Mouse (Mus musculus) gastrocnemius, adult 8-10 months (tissue): ENCODE measurements at regions not wholly inside any gene's neighbourhood (a gene's known extent, or its start where the extent isn't known, plus 50 kb on each side); places are given as distances from the start of the nearest gene placed in this dataset.

ENCODE experiments used
- DNase-seq, 2 experiments: peaks; one replicate each; pipeline ENCODE4 v3.0.0; 2022; ENCODE audit warnings: low spot score in 2 of 2

DNA sequence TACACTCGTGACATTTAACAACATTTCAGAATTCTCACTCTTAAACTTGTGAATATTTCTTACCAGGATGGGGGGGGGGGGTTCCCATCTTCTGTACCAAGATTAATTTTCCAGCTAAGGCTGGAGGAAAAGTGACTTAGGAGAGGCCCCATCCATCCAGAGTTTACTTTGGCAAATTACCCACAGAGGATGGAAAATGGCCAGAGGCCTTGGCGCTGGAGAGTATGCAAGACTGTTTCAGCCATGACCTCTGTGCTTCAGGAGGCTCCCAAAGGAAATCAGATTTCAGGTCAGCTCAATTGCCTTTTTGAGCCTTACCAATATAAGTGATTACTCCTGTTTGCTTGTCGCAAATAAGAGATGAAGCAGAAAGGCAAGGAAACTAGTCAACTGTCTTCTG is 143.4 kb upstream of the F930015N05Rik start:
- peak; percentile 9 to 38 for DNase-seq

DNA sequence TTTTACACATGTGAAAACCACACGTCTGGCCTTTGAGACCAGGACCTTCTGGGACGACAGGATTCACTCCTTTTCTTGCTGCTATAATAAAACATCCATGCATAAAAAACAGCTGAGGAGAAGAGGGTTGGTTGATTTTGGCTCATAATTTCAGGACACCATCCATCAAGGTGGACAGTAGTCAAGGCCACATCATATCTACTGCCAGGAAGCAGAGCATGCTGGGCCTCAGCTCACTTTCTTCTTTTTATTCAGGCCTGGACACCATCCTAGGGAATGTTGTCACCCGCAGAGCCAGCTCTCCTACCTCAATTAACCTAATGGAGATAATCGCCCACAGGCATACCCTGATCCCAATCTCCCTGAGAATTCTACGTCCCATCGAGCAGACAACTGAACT is 149.6 kb upstream of the F930015N05Rik start:
- DNase-seq: no peak

DNA sequence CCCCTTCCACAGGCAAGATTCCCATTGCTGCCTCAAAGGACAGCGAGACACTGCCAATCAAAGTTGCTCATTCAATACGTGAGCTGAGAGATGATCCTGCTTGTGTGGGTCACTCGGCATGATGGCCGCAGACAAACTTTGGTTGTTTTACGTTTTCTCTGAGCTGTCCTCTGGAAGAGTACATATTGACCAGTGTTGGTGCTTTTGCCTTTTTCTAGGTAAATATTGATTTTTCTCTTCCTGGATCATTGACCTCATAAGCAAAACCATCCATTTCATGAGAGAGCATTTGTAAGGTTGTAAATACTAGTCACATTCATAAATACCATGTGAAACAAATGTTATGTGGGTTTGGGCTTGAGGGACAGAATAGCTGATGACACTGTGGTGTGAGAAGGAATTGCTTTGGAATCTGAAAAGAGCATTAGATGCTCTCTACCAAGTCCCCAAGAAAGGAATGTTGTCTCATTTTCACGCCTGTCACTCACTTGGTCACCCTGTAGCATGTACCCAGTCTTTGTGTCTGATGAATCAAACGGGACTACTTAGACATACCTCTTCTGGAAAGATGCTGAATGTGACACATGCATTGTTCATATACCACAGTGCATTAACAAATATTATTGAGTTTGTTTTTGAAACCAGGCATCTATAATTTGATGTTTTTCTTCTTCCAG is 150.7 kb upstream of the F930015N05Rik start:
- DNase-seq: no peak

DNA sequence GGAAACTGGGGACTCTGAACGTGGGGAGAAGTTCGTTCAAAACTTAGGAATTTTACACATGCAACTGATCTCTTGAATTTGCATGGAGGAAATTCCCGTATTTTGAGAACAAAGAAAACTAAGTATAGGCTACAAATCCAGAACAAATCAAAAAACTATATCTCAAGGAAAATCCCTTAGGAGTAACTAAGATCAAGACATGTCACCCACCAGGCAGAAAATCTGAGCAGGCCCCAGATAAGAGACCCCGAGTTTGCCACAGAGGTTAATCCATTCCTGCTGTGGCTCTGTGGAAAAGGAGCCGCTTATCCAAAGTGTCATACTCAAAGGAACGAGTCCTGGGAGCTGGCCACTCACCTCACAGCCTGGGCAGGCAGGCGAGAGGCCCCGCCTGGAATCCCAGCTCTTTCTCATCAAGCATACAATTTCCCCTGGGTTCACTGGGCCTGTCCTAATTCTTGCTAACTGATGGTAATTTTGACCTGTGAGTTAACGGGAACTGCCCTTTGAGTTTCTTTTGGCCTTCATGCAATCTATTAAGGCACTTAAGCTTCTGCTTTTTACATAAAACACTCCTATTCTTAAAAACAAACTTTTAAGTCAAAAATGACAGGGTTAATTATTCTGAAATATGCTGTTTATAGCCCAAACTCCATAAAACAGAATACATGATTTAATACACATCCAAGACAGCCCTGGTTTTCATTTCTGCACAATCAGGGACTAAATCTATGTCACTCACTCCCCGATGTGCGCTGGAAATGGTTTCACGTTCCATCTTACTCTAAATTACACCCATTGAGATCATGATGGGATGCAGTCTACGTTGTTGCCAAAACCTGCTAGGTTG is 151.5 kb upstream of the F930015N05Rik start:
- no peak for DNase-seq

DNA sequence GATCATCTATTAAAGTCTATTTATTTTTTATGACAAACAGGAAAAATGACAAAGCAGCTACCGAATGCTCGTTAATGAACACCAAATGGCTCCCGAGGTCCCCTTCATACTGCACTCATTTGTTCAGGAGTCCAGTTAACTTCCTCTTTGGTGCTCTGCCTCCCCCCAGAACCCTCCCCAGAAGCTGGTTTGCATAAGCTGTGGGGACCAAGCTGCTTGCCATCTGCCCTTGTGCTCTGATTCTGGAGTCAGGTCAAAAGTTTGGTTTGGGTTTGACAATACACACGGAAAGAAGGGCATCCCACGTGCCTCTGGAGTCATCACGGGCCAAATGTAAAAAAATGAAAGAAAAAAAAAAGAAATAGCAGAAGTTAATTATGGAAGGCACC is 152.1 kb upstream of the F930015N05Rik start:
- no peak for DNase-seq

DNA sequence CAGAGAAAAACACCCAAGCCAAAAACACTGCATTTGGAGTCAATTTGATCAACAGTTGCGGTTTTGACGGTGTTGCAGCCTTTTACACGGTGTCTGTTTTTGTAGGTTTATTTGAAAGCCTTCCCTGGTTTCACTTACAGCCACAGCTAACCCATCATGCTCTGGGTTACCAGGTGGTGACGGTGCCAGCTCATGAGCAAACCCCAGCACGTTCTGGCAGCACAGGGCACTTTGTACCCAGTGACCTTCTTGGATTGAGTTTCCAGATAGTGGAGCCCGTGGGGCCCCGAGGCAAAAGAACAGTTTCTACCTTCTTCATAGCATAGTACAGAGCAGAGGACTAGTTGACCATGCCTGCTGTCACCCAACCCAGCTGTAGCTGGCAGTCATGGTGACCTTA is 152.6 kb upstream of the F930015N05Rik start:
- no peak for DNase-seq

DNA sequence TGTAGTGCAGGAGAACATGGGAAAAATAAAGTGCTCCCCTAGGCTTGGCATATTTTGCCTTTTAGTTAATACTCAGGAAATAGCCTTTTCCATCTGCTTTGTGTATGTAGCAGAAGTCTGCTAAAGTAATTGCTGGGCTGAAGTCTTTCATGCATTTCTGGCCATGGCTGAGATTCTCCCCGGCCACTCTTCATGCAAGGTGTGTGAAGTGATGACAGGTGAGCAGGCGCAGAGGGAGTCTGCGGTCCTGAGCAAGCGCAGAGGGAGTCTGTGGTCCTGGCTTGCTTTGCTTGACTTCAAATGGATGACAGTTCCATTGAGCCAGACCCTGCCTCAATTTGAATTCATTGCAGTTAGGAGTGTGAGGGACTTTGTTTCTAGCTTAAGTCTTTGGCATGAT is 153.6 kb upstream of the F930015N05Rik start:
- DNase-seq: no peak

DNA sequence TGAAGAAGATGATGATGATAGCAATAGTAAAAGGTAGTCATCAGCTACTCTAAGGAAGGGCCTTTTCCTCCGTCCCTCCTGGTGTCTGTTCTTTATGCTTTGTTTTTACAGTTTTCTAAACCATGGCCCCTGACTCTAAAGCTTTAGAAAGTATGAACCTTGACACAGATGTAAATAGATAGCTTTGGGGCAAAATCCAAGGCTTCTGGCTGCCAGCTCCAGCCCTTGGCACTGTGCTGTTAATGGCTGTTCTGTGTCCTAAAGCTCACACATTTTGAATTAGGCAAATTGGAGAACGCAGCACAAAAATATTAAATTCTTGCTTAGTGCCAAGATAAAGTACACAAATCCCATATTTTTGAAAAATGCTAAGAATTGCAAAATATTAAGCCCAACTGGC is 155.8 kb upstream of the F930015N05Rik start:
- no peak for DNase-seq

DNA sequence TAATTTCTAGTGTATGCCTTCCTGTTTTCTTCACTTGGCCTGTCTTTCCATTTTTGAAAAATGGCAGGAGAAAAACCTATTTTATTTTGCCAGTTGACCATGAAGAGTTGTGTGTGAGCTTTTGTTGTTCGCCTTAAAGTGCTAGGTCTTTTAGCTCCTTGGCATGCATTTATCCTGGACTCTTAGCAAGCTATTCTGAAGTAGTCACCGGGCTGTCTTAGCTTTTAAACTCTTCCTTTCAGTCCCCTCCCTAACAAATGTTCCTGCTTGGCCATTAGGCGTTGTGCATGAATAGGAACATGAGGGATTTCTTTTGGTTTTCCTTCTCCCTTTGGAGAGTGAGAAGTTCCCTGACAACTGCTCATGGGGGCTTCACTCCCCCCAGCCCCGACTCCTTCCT is 160.9 kb upstream of the F930015N05Rik start:
- no peak for DNase-seq

DNA sequence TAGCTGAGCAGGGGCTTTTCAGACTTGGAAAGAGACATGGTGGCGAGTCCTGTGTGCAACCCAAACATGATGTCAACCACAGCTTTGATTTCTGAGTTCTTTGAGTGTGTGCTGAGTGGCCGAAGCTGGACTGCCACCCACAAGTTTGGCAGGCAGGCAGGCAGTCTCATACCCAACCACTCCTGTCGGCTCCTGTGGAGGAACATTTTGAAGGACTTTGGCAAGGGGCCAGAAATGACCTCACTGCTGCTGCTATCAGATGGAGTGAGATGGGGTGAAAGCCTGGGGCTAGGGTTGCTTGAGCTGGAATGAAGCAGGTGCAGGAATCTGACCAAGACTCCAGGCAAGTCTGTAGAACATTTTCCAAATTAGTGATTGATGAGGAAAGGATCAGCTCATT is 162.7 kb upstream of the F930015N05Rik start:
- DNase-seq: peak; percentile 8

DNA sequence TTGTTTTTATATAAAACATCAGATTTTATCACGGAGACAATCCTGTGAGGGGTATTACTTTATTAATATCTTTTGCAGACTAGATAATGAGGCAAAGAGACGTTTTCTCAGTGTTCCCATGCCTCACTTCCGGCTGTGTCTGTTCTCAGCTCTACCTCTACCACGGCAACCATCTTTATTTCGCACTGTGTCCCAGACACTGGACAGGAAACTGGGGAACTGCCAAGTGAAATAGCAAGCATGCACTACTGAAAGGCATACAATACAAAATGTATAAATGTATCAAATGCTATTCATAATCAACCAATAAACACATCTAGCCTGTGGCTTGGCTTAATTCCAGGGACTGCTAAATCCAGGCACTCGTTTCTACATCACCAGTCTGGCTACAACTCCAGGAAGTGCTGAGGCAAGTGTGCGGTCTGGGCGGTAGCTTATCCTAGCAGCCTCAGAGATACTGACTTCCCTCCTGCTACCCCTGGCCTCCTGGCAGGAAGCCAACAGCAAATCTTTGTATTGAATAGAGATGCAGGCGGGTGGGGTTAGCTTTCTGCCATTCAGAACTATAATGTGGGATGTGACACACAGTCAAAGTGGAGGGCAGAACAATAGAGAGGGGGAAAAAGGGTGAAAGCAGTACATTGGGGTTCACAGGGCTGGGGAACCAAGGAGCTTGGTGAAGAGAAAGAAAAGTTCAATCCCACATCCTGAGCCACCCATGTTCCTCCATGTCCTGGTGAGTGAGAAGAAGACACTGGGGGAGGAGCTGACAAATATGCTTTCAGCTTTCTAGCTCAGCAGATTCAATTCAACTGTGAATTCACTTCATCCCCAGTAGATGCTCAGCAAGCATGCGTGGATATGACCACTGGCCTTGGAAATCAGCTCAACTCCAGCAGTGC is 164.0 kb upstream of the F930015N05Rik start:
- no peak for DNase-seq

DNA sequence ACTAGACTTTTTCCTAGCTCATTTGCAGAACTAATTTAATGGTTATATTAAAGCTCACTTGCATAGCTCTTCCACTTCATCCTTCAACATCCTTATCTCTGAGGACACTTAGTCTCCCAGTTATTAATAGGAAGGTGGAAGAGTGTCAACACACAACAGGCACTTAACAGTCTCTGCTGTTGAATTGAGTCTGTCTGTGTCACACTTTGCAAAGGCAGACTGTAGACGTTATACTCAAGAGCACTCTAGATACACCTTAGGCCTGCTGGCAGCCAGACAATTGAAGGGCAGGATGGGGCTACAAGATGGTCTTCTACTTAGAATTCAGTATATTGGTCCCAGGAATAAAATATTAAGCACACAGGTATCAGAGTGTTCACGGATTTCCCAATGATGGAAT is 172.6 kb upstream of the F930015N05Rik start:
- DNase-seq: no peak

DNA sequence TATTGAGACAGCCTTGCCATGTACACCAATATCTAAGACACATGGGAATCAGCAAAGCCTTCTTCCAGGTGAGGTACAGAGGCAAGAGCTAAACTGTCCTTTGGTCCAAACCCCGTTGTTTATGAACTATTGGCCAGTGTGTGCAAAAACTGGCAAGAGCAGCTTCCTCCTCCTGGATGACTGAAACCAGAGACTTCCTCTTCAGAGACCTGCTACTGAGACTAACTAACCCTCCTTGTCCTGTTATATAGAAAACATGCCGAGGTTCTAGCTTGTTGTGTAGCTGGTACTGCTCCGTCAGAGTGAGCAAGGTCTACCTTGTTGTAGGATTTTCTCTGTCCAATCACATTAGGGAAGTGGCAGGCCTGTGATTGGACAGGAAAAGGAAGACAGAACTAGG is 174.3 kb upstream of the F930015N05Rik start:
- DNase-seq: no peak

DNA sequence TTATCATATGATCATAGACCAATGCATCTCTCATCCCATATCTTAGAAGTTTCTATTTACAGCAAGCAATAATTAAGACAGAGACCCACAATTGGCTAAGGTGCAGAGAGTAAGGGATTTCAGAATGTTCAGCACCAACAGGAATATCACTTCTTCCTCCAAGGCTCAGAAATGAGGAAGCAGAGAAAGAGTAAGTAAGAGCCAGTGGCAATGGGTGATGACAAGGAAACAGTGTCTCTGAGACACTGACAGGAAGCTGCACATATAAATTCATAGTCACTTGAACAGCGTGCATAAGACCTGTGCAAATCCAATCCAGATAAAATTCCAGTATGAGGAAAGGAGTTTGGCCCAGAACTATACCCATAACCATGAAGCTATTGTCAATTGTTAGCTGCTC is 178.7 kb upstream of the F930015N05Rik start:
- DNase-seq: no peak

DNA sequence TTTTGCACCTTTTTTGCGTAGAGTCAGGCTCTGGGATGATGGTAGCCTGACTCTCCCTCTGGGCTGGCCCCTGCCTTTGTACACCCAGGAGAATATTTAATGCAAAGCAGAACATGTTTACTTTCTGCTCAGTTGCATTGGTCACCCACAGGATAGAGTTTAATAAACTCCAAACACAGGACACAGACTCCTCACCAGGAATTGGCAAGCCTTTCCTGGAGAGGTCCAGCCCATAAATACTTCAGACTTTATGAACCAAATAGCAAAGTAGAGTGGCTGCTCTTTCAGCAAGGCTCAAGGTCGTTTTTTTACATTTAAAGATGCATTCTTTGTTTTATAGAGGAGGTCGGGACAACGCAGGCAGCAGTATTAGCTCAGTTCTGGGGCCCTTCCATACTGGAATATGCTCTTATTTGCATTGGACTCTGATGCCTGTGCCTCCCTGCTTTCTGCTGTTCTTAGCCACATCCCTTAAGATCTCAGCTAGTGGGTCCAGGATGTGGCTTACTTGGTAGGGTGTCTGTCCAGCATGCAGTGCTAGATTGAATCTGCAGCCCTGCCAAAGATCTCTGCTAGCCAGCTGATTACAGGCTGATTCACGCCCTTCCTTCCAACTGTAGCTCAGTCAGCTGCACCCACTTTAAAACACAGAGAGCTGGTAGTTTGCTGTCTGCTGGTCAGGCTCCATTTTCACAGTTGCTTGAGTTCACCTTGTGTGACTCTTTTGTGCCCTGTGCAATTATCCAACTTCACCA is 182.4 kb upstream of the F930015N05Rik start:
- peak in 1 of 2 experiments; percentile 9 for DNase-seq

DNA sequence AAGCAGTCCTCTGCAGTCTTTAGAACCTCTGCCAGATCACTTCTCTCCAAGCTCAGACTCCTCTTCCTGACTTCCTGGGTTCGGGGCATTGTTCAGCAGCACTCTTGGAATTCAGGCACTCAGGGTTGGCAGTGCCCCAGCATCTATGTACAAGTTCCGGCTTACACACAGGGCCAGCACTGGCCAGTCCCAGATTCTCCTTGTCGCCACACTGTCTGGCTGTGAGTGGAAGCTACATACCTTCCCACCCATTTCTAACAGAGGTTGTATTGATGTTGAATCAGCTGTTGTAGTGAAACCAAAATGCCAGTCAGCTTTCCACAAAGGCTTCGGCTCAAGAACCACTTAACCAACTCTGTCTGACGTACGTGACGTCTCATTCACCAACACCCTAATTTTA is 190.7 kb upstream of the F930015N05Rik start:
- DNase-seq: no peak

DNA sequence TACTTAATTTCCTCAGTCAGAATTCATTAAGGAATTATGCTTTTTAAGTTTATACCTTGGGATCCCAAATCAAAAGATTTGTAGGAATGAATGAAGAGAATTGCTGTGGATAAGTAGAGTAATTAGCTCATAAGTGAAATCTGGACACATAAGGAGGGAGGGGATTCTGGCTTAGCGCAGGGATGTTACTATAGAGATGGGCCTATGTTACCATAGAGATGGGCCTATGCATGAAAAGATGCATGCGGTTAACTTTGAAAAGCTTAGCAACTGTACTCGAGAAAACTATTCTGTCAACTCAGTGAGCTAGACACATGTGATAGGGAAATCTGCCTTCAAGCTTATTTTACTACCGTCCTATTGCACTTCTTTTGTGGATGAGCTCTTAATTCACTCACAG is 204.5 kb upstream of the F930015N05Rik start:
- no peak for DNase-seq

DNA sequence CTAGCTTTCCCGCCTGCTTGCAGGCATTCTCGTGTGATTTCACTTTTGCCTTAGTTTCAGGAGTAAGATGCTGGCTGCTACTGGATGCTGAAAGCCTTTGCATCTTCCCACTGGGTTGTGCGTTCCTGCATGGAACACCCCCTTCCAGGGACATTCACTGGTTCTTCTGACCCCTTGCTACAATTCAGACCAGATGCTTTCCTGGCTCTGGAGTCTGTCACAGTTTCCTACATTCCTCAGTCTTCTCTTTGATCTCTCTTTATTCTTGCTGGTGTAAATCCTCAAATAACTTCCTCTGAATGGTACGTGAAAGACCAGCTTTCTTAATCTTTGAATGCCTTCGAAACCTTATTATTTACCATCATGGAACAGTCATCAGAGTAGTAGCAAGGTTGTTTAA is 206.7 kb upstream of the F930015N05Rik start:
- no peak for DNase-seq

DNA sequence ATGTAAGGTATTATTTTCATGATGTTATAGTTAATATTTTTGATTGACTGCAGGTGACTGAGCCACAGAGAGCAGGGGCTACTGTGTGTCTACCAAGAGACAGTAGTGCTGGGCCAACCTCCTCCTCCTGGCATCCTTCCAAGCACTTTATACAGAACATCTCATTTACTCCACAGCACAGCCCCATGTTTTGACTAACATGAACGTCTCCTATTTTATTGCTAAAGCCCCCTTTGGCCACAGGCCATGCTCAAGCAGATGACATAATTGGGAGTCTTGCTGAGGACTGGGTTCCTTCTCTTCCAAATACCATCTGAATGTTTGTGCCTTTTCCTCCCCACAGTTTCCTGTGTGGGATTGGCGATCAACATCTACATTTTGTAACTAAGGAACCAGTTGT is 211.5 kb upstream of the F930015N05Rik start:
- DNase-seq: no peak

DNA sequence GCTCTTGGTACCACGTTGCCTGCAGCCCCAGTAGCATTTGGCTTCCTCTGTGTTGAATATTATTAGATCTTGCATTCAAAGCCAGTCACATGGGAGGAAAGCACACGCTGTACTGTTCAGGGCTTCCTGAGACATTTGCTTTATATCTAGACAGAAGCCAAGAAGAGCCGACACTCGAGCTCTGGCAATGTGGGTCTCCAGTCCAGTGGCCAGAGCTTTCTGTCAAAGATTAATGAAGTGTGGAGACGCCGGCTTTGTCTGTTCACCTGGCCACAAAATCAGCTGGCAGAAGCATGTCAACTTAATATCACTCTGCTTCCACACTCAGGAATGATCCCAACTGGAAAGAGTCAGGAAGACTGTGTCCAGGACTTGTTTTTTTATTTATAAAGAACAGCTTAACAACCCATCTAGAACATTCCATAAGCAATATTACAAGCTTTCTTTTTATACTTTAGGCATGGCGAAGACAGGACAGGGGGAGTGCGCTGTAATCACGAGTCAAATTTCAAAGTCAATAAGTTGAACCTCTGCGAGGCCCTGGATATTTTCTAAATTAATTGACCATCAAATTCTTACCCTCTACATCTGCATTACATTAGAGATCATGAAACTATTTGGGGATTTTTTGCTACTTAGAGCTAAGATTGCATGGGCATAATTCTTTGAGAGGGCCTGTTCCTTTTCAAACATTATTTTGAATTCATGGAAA is 214.3 kb upstream of the F930015N05Rik start:
- DNase-seq: peak in 1 of 2 experiments; percentile 8

DNA sequence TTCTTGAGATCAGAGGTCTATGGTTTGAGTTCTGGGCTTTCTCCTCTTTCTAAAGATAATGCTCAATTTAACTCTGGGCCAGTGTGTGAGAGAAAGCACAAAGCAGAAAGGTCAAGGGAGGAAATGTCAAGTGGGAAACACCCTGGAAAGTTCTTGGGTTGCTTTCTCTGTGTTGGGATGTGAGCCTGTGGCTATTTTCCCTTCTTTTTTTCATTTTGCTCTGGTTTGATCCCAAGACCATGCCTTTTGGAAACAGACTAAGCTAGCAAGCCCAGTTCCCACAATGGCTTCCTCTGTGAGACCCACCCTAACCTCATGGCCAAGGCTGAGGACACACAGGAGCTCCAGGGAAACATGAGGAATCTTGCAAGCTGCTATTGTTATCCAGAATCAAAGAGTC is 216.4 kb upstream of the F930015N05Rik start:
- DNase-seq: no peak
